Comparison of ENCODE assay signal across 8 mouse cellular contexts in the genomic region with DNA sequence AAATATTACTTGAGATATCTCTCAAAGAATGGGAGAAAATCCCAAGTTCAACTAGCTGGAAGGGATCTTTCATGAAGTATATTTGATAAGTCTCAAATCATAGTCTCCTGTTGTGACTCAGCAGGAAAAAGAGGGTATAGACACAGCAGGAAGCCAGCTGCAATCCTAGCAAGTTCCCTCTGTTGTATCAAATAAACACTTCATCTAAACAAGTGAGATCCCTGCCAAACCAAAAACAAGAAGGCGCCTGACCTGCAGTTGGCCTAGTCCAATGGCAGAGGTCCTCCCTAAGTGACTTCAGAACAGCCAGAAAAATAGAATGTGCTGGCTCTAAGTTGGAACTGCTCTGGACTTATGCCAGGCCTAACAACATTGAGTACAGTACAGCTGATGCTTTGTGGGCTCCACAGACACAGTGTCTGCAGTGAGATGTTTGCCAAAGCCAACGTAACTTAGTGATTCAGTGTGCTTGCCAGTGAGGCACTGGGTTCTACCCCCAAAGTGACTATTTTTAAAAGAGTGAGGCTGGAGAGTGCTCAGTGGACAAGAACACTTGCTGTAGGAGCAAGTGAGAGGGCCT. TPM values are rescaled to one million over a fixed set of nuclear protein-coding genes. Genes with fewer than 3 reads are reported as not detected.
DNase-seq lines count a peak whose midpoint lies in the region; ATAC-seq and TF ChIP-seq lines count a peak whose summit lies in the region.

No protein-coding gene starts in this region.

- peaks cover 16% of the 10 kb centered on the region; the same call in 1 of the 2 replicates for H3K36me3 ChIP-seq in intestine, embryonic 15.5 days
- peaks cover 60% of the 10 kb centered on the region for H3K36me3 ChIP-seq in intestine, postnatal 0 days (ENCODE audit: control insufficient read depth, insufficient read depth)

- 44% methylated on average over 2 of the region's 2 CpGs for WGBS in intestine, embryonic 15.5 days
- 55% methylated on average over 2 of the region's 2 CpGs for WGBS in intestine, postnatal 0 days

- intact Hi-C loops in heart, postnatal 10 days (cut with DNase I) = no loop called here
- intact Hi-C loops in left cerebral cortex, postnatal 36 days (cut with DNase I) = no loop called here
- intact Hi-C loops in gastrocnemius, postnatal 14 days (cut with DNase I; ENCODE audit: low total_unique reads) = no loop called here

- no peak overlapping the region for H3K4me3 ChIP-seq in intestine, embryonic 15.5 days (replicated peaks)
- H3K4me3 ChIP-seq in intestine, postnatal 0 days (ENCODE audit: low read depth, low read length) = no peak overlapping the region

- H3K27me3 ChIP-seq in intestine, embryonic 15.5 days (replicated peaks) = no peaks in the 10 kb centered on the region
- no peaks in the 10 kb centered on the region for H3K27me3 ChIP-seq in intestine, postnatal 0 days (replicated peaks; ENCODE audit: control insufficient read depth, insufficient read depth, low read length)

- ATAC-seq in intestine, embryonic 15.5 days = 0 out of 2 replicates have a peak, but pooled peaks have one; percentile 25
- no peak for ATAC-seq in intestine, postnatal 0 days

- no peak overlapping the region for H3K9ac ChIP-seq in intestine, embryonic 15.5 days
- H3K9ac ChIP-seq in intestine, postnatal 0 days (ENCODE audit: low read depth, low read length) = no peak overlapping the region

- DNase-seq in adrenal gland, postnatal 14 days = peak; percentile 39
- peak; percentile 67 to 72 for DNase-seq in heart, postnatal 10 days
- peak; percentile 29 to 30 for DNase-seq in left cerebral cortex, postnatal 36 days (ENCODE audit: low spot score in 2 of 2)
- no peak for DNase-seq in retina, embryonic 14.5 days (ENCODE audit: low spot score)
- DNase-seq in cerebellum, adult 18-20 months = no peak
- DNase-seq in gastrocnemius, postnatal 14 days = no peak

- no peaks in the 10 kb centered on the region for H3K4me1 ChIP-seq in intestine, embryonic 15.5 days (replicated peaks)
- H3K4me1 ChIP-seq in intestine, postnatal 0 days (replicated peaks; ENCODE audit: control insufficient read depth, insufficient read depth, low read length) = no peaks in the 10 kb centered on the region

- H3K27ac ChIP-seq in intestine, embryonic 15.5 days = no peak overlapping the region
- H3K27ac ChIP-seq in intestine, postnatal 0 days (ENCODE audit: low read depth, low read length) = no peak overlapping the region

- no peaks in the 10 kb centered on the region for H3K9me3 ChIP-seq in intestine, embryonic 15.5 days
- H3K9me3 ChIP-seq in intestine, postnatal 0 days (ENCODE audit: control insufficient read depth) = no peaks in the 10 kb centered on the region

- TF ChIP-seq CTCF in intestine, postnatal 0 days (IDR thresholded peaks at IDR 0.05; ENCODE audit: low read depth) = no peak

- H3K4me2 ChIP-seq in intestine, embryonic 15.5 days (replicated peaks) = no peak overlapping the region
- H3K4me2 ChIP-seq in intestine, postnatal 0 days (replicated peaks; ENCODE audit: low read depth) = no peak overlapping the region

RNA-seq across cellular contexts. Expression of gene Lgals8, which starts 22.6 kb away (rescaled TPM):
- 30.5 and 36.0 TPM in 2 replicates for polyA plus RNA-seq in intestine, embryonic 15.5 days (2015; fragmentation: Nextera tagmentation; extraction: Ambion mirVana)
- 53.2 and 55.6 TPM in 2 replicates for polyA plus RNA-seq in intestine, postnatal 0 days (2015; fragmentation: Nextera tagmentation; extraction: Ambion mirVana)
- total RNA-seq in adrenal gland, postnatal 14 days (2021) = 59.3 and 67.7 TPM in 2 replicates
- 10 to 100 TPM; 37.3 to 39.0 TPM for total RNA-seq in heart, postnatal 10 days (2021)
- total RNA-seq in left cerebral cortex, postnatal 36 days (2021) = 10 to 100 TPM; 28.7 to 31.0 TPM
- total RNA-seq in gastrocnemius, postnatal 14 days (2021) = 10 to 100 TPM; 24.6 to 27.0 TPM

RNA-seq across cellular contexts. Expression of gene Heatr1, which starts 47.3 kb away (rescaled TPM):
- polyA plus RNA-seq in intestine, embryonic 15.5 days (2015; fragmentation: Nextera tagmentation; extraction: Ambion mirVana) = 15.7 and 17.5 TPM in 2 replicates
- polyA plus RNA-seq in intestine, postnatal 0 days (2015; fragmentation: Nextera tagmentation; extraction: Ambion mirVana) = 3.9 and 4.2 TPM in 2 replicates
- 39.8 and 42.6 TPM in 2 replicates for total RNA-seq in adrenal gland, postnatal 14 days (2021)
- total RNA-seq in heart, postnatal 10 days (2021) = 10 to 100 TPM; 15.9 to 16.0 TPM
- 10 to 100 TPM; 24.1 to 31.6 TPM for total RNA-seq in left cerebral cortex, postnatal 36 days (2021)
- total RNA-seq in gastrocnemius, postnatal 14 days (2021) = 10 to 100 TPM; 12.2 to 13.0 TPM

Comparison
In these comparisons a context has a peak if more than half of its experiments do, and no peak if none do; other contexts are left out.
1. DNase-seq: peak in adrenal gland, postnatal 14 days (single experiment), heart, postnatal 10 days (2 of 2) and left cerebral cortex, postnatal 36 days (2 of 2); none in retina, embryonic 14.5 days (single experiment), cerebellum, adult 18-20 months (0 of 2) and gastrocnemius, postnatal 14 days (single experiment).